Mouse (Mus musculus) midbrain, embryonic 14.5 days (tissue): ENCODE data around the gene Ackr3. TPM values are rescaled to one million over a fixed set of nuclear protein-coding genes. Genes with fewer than 3 reads are reported as not detected.

Experiments
- ATAC-seq: fragments of 200-750 bp; cut with Nextera tagmentation; 2 replicates; pipeline ENCODE4 v1.8.0; 2017; ENCODE audit warnings: moderate number of reproducible peaks, moderate library complexity; ENCODE audit not compliant: low FRiP score, low TSS enrichment
- DNase-seq: peaks from one replicate; pipeline ENCODE4 v3.0.0-alpha.2; 2015
- H3K27ac ChIP-seq: fragments of 300-500 bp; sonication (generic); replicated peaks from 2 replicates; pipeline ENCODE4 v1.5.1; 2014; ENCODE audit warnings: mild to moderate bottlenecking, low read depth, low read length, moderate library complexity
- H3K27me3 ChIP-seq: fragments of 300-500 bp; sonication (generic); 2 replicates; pipeline ENCODE4 v1.6.1; 2014; ENCODE audit warnings: low read length, control low read depth, mixed read lengths; ENCODE audit not compliant: control insufficient read depth, insufficient read depth
- H3K36me3 ChIP-seq: fragments of 300-500 bp; sonication (generic); 2 replicates; pipeline ENCODE4 v1.6.1; 2014; ENCODE audit warnings: low read length, control low read depth; ENCODE audit not compliant: control insufficient read depth, insufficient read depth
- H3K4me1 ChIP-seq: fragments of 300-500 bp; sonication (generic); 2 replicates; pipeline ENCODE4 v1.6.1; 2014; ENCODE audit warnings: mild to moderate bottlenecking, antibody characterized with exemption, low read length, control low read depth; ENCODE audit not compliant: control insufficient read depth, insufficient read depth
- H3K4me2 ChIP-seq: fragments of 300-500 bp; sonication (generic); 2 replicates; pipeline ENCODE4 v1.6.1; 2014; ENCODE audit warnings: mild to moderate bottlenecking, low read length, moderate library complexity
- H3K4me3 ChIP-seq: fragments of 300-500 bp; sonication (generic); replicated peaks from 2 replicates; pipeline ENCODE4 v1.5.1; 2014; ENCODE audit warnings: low read depth, low read length
- H3K9ac ChIP-seq: fragments of 300-500 bp; sonication (generic); replicated peaks from 2 replicates; pipeline ENCODE4 v1.6.1; 2014; ENCODE audit warnings: mild to moderate bottlenecking, low read length, moderate library complexity
- H3K9me3 ChIP-seq: fragments of 300-500 bp; sonication (generic); 2 replicates; pipeline ENCODE4 v1.6.1; 2016; ENCODE audit warnings: low read length, control low read depth, mixed read lengths; ENCODE audit not compliant: control insufficient read depth
- WGBS: fragments of 180-500 bp; shearing (Covaris S2); extraction: QIAGEN DNeasy Blood & Tissue Kit; methylation state at CpG from one replicate; pipeline ENCODE4 v1.1.7; 2014; 5-methylcytosine and 5-hydroxymethylcytosine counted together
- polyA plus RNA-seq: library from polyadenylated mRNA; unstranded; fragments of >200 nt; fragmentation: Nextera tagmentation; extraction: Ambion mirVana; gene quantifications from 2 replicates; pipeline ENCODE4 v1.2.1, GENCODE M21; 2014

Ackr3 gene
- polyA plus RNA-seq, 1 experiment from 2014 or later = 13.6 TPM

GRCm38 (mm10) chr1:90207279-90207678 lies 3.5 kb downstream of the Ackr3 start:
- H3K27me3 ChIP-seq = peaks cover 13% of the 10 kb centered on the region; the same call in 1 of the 2 replicates
- peak overlapping the region; percentile 63 for H3K4me2 ChIP-seq
- no peaks in the 10 kb centered on the region for H3K9me3 ChIP-seq
- DNase-seq = no peak
- 44% methylated on average over 6 of the region's 6 CpGs for WGBS
- no peak overlapping the region for H3K9ac ChIP-seq
- H3K36me3 ChIP-seq = no peaks in the 10 kb centered on the region
- H3K4me3 ChIP-seq = peak overlapping the region; percentile 41
- no peak for ATAC-seq
- peaks cover 50% of the 10 kb centered on the region for H3K4me1 ChIP-seq
- H3K27ac ChIP-seq = no peak overlapping the region

- Histone ChIP-seq H3K27me3 (peaks cover 7% of the 10 kb centered on the region; the same call in 1 of the 2 replicates), H3K4me3 (peak overlapping the region; percentile 41; the same call in 1 of the 2 replicates), H3K27ac (peak overlapping the region; percentile 16; the same call in 1 of the 2 replicates), H3K4me1 (peaks cover 43% of the 10 kb centered on the region), H3K9me3 (no peaks in the 10 kb centered on the region), H3K9ac (peak overlapping the region; percentile 16; the same call in 1 of the 2 replicates), H3K36me3 (no peaks in the 10 kb centered on the region), H3K4me2 (peak overlapping the region; percentile 63)
- ATAC-seq = no peak
- 53% methylated on average over 6 of the region's 6 CpGs for WGBS
- DNase-seq = no peak
Measured at GRCm38 (mm10) chr1:90207739-90208502, 4.1 kb downstream of the Ackr3 start.

- H3K4me3 ChIP-seq = no peak overlapping the region
- no peak for ATAC-seq
Measured at GRCm38 (mm10) chr1:90208503-90208860, 4.7 kb downstream of the Ackr3 start.

GRCm38 (mm10) chr1:90209069-90209468 lies 5.3 kb downstream of the Ackr3 start:
- H3K27me3 ChIP-seq = no peaks in the 10 kb centered on the region
- H3K4me1 ChIP-seq = peaks cover 35% of the 10 kb centered on the region
- peaks cover 2% of the 10 kb centered on the region; the same call in 1 of the 2 replicates for H3K36me3 ChIP-seq
- no peak overlapping the region for H3K9ac ChIP-seq
- DNase-seq (no peak), ATAC-seq (peak; percentile 32; the same call in 1 of the 2 replicates)
- whole genome bisulfite sequencing = 28% methylated on average over 5 of the region's 5 CpGs
- H3K4me3 ChIP-seq = no peak overlapping the region
- H3K9me3 ChIP-seq = no peaks in the 10 kb centered on the region
- peak overlapping the region; percentile 10; the same call in 1 of the 2 replicates for H3K27ac ChIP-seq
- H3K4me2 ChIP-seq = peak overlapping the region; percentile 63

More at GRCm38 (mm10) chr1:90208503-90208860, 4.7 kb downstream of the Ackr3 start:
- no peak overlapping the region for H3K9ac ChIP-seq
- peak overlapping the region; percentile 16 for H3K27ac ChIP-seq
- peaks cover 38% of the 10 kb centered on the region for H3K4me1 ChIP-seq
- DNase-seq = peak; percentile 16
- no peaks in the 10 kb centered on the region for H3K9me3 ChIP-seq
- 57% methylated on average over 9 of the region's 9 CpGs for WGBS
- H3K36me3 ChIP-seq = no peaks in the 10 kb centered on the region
- peak overlapping the region; percentile 63 for H3K4me2 ChIP-seq
- 0 out of 2 replicates have a peak, but pooled peaks cover 2% of the 10 kb centered on the region for H3K27me3 ChIP-seq

GRCm38 (mm10) chr1:90209741-90210140 lies 6.0 kb downstream of the Ackr3 start:
- Histone ChIP-seq H3K4me1 (peaks cover 35% of the 10 kb centered on the region), H3K27ac (no peak overlapping the region), H3K4me2 (no peak overlapping the region), H3K9ac (no peak overlapping the region), H3K9me3 (no peaks in the 10 kb centered on the region), H3K36me3 (peaks cover 9% of the 10 kb centered on the region), H3K4me3 (no peak overlapping the region), H3K27me3 (no peaks in the 10 kb centered on the region)
- ATAC-seq (no peak), DNase-seq (no peak)
- WGBS = 82% methylated on average over 2 of the region's 2 CpGs

GRCm38 (mm10) chr1:90210346-90210745 lies 6.6 kb downstream of the Ackr3 start:
- Histone ChIP-seq H3K4me3 (no peak overlapping the region), H3K36me3 (peaks cover 14% of the 10 kb centered on the region), H3K27ac (no peak overlapping the region), H3K4me1 (peaks cover 35% of the 10 kb centered on the region), H3K27me3 (no peaks in the 10 kb centered on the region), H3K9me3 (no peaks in the 10 kb centered on the region), H3K4me2 (no peak overlapping the region), H3K9ac (no peak overlapping the region)
- ATAC-seq (no peak), DNase-seq (no peak)
- 88% methylated on average over 6 of the region's 6 CpGs for WGBS

GRCm38 (mm10) chr1:90210761-90211160 lies 7.0 kb downstream of the Ackr3 start:
- Histone ChIP-seq H3K9ac (no peak overlapping the region), H3K27me3 (no peaks in the 10 kb centered on the region), H3K36me3 (peaks cover 18% of the 10 kb centered on the region), H3K4me1 (peaks cover 35% of the 10 kb centered on the region), H3K9me3 (no peaks in the 10 kb centered on the region), H3K4me2 (no peak overlapping the region), H3K4me3 (no peak overlapping the region), H3K27ac (no peak overlapping the region)
- WGBS = 53% methylated on average over 4 of the region's 4 CpGs
- DNase-seq = peak; percentile 31
- ATAC-seq = no peak

GRCm38 (mm10) chr1:90212376-90212775 lies 8.6 kb downstream of the Ackr3 start:
- H3K4me3 ChIP-seq = no peak overlapping the region
- no peak overlapping the region for H3K4me2 ChIP-seq
- no peak overlapping the region for H3K27ac ChIP-seq
- WGBS = 93% methylated on average over 6 of the region's 6 CpGs
- DNase-seq (no peak), ATAC-seq (no peak)
- no peak overlapping the region for H3K9ac ChIP-seq
- peaks cover 25% of the 10 kb centered on the region for H3K4me1 ChIP-seq
- peaks cover 22% of the 10 kb centered on the region for H3K36me3 ChIP-seq
- no peaks in the 10 kb centered on the region for H3K9me3 ChIP-seq
- H3K27me3 ChIP-seq = no peaks in the 10 kb centered on the region

GRCm38 (mm10) chr1:90212901-90213300 lies 9.1 kb downstream of the Ackr3 start:
- H3K4me1 ChIP-seq = peaks cover 19% of the 10 kb centered on the region
- ATAC-seq (no peak), DNase-seq (no peak)

More at GRCm38 (mm10) chr1:90212901-90213300, 9.1 kb downstream of the Ackr3 start:
- no peak overlapping the region for H3K27ac ChIP-seq
- WGBS = 81% methylated on average over 6 of the region's 6 CpGs
- H3K4me2 ChIP-seq = no peak overlapping the region
- H3K9ac ChIP-seq = no peak overlapping the region
- peaks cover 22% of the 10 kb centered on the region for H3K36me3 ChIP-seq
- H3K4me3 ChIP-seq = no peak overlapping the region
- no peaks in the 10 kb centered on the region for H3K27me3 ChIP-seq
- H3K9me3 ChIP-seq = no peaks in the 10 kb centered on the region
